Mouse (Mus musculus): ENCODE measurements at regions not wholly inside any gene's neighbourhood (a gene's known extent, or its start where the extent isn't known, plus 50 kb on each side); places are given as distances from the start of the nearest gene placed in this dataset.

DNA sequence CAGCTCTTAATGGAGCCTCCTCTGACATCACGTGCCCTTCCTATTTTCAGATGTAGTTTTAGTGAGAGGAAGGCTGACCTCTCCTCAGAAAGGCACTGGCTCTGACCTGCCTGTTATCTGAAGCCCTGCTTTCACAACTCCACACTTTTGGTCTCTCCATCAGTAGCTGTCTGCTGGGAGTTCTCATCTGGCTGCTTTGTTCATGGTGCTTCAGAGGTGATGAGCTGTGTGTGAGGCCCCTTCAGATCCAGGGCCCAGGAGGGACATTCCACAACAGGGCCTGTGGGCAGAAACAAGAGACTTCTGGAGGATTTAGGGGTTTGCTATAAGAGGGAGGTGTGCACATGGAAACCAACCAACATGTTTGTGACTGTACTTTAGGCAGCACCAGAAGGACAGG is 50.8 kb upstream of the Fhl2 start:
- no peak for DNase-seq (ENCODE audit: extremely low read depth, low read depth)

DNA sequence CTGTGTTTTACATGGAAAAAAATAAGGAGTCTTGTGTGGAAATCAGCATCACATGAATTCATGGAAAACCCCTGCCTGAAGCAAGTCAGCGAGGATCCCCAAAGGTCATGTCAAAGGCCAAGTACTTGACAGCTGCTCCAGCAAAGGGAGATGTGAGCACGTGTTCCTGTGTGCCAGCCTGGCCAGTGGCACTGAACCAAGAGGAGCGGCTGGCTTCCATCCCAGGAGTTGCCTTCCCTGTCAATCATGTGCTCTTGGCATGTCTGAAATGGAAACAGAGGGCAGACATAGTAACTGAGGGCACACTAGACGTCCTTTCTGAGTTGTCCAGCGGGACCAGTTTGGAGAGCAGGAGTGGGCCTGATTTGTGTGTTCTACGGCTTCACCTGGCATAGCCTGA is 53.5 kb upstream of the Fhl2 start:
- no peak for DNase-seq (ENCODE audit: extremely low read depth, low read depth)

DNA sequence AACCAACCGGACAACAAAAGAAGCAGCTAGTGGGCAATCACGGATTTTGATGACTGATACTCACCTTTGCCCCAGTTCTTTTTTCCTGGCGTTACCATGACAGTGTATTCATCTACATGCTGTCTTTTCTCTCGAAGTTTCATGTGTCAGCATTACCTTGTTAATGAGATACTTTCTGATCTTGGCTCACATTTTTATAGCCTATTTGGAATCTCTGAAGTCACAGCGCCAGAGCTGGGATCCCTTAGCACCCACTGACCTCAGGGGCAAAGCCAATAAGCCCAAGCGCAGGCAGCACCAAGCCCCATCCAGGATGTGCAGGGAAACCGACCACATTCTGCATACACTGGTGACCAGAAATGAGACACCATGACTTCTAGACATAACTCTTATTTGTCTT is 54.6 kb upstream of the Fhl2 start:
- no peak for DNase-seq (ENCODE audit: extremely low read depth, low read depth)

DNA sequence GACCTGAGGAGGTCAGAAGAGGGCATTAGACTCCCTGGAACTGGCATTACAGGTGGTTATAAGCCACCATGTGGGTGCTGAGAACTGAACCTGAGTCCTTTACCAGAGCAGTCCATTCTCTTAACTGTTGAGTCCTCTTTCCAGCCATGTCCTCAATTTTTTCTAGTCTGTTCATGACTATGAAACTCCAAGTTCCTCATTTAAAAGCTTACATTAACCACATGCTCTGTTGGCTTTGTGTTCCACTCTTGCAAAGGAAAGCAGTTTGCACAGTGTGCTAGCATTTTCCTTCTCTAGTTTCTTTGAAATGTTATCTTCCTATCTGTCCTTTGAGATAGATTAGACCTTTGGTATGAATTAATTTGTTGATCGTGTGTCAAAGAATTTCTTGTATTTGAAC is 57.3 kb upstream of the Fhl2 start:
- DNase-seq (ENCODE audit: extremely low read depth, low read depth), result no peak

DNA sequence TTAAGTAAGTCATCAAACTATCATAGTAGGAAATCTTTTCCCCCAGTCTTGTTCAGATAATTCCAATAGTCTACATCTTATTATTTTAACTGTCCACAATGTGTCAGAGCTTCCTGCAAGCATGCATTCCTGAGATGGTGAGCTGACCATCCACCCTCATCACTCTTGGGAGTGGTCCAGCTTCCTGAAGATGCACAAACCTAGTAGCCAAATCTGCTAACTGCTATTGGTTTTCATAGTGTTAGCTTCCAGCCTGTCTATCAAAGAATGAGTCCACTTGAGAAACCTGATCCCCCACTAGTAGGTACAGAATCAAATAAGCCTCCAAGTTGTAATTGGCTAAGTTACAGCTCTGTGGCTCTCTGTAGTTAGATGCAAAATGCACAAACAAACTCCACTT is 59.3 kb upstream of the Fhl2 start:
- no peak for DNase-seq (ENCODE audit: extremely low read depth, low read depth)

DNA sequence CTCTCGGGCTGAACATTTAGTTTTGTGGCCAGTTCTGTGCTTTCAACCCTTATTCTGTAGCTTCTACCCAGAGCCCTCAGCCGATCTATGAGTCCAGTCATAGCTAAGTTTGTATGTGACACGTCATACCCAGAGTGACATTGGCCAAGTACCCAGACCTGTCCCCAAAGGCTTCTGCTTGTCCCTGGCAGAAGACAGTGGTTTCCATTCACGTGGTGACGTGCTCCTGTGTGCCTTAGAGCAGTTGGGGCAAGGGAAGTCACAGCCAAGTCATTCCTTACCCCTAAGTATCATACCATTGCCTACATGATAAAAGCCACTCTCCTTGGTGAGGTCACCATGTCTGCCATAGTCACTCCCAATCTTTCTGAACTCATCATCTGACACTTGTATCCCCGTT is 61.1 kb upstream of the Fhl2 start:
- DNase-seq (ENCODE audit: extremely low read depth, low read depth), result no peak

DNA sequence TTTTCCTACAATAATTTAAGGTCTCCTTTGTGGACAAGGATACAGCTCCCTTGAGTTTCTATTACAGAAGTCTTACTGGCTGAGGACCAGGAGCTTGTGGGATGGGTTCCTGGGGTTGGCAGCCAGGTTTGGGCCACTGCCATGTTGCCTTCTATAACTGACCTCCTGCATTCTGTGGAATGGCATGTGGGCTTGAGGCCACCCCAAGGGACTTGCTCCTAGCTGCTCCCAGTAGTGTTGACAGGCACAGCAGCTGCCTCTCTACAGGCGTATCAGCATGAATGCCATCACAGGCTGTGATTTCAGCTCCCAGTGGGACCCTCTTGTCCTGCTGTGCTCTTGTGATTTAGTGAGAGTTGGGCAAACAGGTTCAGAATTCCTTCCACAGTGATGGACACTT is 63.1 kb upstream of the Fhl2 start:
- DNase-seq (ENCODE audit: extremely low read depth, low read depth), result no peak

DNA sequence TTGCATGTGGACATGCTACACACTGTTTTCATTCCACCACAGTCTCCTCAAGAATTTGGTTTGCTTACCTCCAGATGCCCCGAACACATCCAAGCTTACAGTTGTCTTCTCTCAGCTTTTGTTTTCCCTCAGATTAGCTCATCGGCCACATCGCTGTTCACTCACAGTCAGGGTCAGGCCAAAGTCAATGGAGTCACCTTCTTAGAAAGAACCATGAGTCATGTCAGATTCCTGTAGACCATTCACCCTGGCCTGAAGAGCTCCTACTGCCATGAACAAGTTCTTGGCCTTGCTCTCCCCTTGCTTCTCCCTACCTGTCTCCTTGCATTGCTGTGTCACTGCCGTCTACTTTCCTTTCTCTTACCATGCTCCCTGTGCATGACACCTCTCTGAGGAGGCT is 63.7 kb upstream of the Fhl2 start:
- DNase-seq (ENCODE audit: extremely low read depth, low read depth), result no peak

DNA sequence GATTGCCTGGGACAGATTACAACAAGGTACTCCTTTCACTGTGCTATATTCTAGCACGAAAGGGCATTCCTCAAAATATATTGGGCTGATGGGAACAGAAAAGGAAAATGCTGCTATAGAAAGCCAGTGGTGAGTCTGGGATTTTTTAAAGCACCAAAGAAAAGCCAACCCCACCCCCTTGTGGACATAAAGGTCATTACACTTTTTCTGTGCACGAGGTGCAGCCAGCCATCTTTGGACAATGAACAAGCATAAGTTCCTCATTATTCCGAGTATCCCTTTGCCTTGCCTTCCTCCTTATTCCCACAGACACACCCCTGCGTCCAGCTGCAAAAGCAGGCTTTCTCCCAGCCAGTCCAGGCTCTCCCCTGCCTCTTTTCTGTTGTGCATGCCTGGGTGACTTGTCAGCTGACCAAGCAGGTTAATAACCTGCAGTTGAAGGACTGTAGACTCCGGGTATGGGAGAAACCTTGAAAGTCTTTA is 67.7 kb upstream of the Fhl2 start:
- DNase-seq (ENCODE audit: extremely low read depth, low read depth), result peak; percentile 39

DNA sequence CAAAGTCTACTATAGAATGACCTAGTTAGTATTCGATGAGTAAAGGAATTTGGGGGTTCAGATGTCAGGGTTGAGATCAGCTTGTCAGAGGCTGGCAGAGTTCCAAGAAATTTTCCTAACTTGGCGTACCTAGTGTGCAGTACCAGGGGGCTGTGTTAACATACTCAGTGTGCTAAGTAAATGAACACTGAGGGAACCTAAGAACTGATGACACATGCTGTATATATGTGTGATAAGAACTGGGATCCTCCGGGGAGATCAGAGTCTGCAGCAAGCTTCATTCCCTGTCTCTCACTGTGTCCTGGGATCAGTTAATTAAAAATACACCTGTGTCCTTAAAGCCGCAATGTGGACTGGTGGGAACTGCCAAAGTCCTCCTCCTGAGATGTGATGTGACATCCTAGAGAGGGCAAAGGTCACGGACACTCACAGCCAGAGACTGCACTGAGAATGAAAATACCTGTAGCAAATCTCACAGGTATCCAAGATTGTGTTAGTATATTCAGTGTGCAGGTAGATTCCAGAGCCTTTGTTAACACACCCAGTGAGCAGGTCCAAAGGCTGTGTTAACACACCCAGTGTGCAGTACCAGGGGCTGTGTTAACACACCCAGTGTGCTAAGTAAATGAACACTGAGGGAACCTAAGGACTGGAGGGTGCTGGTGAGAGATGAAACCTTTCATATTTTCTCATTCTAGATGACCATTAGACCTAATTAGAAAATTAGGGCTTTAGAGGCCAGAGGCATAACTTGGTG is 69.1 kb upstream of the Fhl2 start:
- no peak for DNase-seq (ENCODE audit: extremely low read depth, low read depth)

DNA sequence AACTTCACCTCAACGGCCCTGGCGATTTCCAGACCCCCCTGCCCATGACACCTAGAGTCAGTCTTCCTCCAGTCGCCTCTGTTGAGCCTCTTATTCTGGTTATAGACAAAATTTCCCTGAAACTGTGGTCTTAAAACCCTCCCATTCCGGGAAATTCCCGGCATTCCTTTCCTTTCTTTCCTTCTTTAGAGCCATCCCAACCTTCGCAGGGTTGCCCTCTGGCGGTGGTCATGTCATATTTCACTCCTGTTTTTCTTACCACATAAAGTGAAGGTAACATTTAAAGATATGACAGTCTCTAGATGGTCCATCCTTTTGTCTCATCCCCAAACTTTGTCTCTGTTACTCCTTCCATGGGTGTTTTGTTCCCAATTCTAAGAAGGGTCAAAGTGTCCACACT is 72.9 kb upstream of the Fhl2 start:
- DNase-seq (ENCODE audit: extremely low read depth, low read depth), result no peak

DNA sequence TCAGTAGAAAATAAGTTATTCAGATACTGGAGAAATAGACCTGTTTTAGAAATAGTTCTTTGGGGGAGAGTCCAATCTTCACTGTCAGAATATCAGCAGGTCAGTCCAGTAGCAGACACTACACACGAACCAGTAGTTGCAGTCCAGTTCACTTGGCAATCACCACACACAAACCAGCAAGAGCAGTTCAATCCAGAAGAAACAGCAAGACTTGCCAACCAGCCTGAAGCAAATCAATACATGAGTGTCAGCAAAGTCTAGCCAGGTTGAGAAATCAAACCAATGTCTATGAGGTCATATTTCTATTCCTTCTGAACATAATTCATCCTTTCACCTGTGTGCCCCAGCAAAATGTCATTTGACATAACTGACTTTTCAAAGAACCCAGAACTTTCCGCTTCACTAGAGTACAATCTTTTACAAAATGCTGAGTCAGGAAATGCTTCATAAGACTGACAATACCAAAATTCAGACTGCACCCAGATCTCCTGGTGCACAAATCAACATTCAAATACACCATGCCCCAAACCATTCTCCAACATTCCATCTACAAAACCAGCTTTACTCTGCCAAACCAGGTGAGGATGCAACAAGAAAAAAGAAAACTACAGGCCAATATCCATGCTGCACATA is 76.6 kb upstream of the Fhl2 start:
- no peak for DNase-seq (ENCODE audit: extremely low read depth, low read depth)

DNA sequence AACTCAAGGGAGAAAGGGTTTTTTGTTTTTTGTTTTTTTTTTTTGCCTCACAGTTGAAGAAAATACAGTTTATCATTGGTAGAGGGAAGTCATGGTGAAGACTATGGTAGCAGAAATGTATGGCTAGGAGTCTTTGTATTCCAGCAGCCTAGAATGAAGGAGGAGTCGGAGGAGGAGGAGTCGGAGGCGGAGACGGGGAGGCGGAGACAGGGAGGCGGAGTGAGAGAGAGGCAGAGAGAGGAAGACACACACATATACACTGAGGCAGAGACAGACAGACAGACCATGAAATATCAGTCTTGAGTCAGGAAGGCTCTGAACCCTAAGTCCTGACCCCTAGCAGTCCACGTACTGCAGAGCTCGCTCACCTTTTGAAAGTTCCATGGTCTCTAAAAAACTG is 95.0 kb upstream of the Fhl2 start:
- no peak for DNase-seq (ENCODE audit: extremely low read depth, low read depth)

DNA sequence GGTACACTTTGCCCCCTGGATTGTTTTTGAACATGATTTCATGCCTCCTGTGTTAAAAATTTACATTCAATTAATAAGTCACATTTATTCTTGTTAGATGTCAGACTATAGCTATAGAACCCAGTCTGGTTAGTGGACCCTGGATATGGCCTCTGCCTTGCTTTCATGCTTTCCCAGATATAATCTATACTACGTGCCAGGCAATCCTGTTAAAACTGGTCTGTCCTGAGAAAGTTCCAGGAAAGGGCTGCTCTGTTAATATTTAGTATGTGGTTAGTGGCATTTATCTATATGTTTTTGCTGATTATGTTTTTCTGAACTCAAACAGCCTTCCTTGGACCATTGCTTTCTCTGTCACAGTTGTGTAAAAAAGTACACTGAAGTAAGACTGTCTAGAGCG is 95.8 kb upstream of the Fhl2 start:
- DNase-seq (ENCODE audit: extremely low read depth, low read depth), result no peak

DNA sequence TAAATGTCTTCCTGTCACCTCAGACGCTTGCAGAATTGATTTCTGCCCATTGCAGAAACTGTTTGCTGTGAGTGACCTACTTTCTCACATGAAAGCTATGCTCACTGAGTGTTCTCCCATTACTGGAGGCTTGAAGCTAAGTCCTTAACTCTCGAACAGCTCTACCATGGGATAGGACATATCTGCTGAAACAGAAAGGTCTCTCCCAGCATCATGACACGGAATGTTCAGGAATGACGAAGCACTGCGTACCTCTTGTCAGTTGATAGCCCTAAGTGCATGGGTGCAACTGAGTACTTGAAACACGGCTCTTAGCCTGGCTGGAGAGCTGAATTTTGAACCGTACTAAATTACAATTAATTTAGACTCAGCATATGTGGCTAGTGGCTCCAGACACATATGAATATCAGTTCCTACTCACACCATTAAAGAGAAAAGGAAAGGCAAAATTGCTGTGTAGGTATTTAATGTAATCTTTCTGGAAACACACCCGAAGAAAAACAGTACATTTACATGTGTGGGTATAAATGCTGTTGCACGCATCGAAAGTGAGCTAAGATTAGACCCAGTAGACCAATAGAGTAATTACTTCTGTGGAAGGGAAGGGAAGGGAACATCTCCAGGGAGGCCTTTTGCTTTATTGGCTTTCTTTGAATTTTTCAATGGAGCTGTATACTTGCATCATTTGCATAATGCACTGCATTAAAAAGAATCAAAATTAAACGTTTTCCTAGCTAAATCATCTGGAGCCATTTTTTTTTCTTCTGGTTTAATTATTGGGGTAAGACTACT is 97.6 kb upstream of the Fhl2 start:
- DNase-seq (ENCODE audit: extremely low read depth, low read depth), result no peak

DNA sequence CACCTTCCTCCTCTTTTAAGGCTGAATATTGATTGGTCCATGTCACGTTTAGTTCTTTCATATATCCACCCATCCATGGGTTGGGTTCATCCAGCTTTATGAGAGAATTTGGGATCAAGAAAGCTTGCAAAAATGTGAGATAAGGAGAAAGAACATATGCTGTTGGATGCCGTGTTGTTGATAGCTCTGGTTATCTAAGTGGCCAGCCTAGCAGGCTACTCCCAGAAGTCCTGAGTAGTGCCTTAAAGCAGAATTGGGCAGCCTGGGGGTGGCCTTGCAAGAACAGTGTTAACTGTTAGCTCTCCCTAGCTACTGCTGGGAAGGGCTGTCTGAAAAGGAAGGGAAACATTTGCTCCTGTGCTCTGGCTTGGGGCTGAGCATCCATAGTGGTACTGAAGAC is 100.8 kb upstream of the Fhl2 start:
- DNase-seq (ENCODE audit: extremely low read depth, low read depth), result no peak

DNA sequence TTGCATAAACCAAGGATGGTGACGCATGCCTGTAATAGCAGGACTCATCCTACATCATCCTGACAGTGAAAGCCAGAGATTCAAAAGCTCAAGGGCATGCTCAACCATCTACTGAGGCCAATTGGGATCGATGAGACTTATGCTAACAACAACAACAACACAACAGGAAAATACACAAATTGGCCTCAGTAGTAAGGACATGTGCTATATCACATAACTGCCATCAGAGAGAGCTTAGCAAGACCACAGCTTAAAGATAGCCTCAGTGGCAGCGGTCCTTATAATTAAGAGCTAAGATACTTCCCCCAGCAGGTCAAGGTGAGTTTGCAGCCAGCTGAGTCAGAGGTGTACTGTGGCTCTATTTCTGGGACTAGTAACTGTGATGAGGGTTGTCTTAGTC is 102.0 kb upstream of the Fhl2 start:
- no peak for DNase-seq (ENCODE audit: extremely low read depth, low read depth)

DNA sequence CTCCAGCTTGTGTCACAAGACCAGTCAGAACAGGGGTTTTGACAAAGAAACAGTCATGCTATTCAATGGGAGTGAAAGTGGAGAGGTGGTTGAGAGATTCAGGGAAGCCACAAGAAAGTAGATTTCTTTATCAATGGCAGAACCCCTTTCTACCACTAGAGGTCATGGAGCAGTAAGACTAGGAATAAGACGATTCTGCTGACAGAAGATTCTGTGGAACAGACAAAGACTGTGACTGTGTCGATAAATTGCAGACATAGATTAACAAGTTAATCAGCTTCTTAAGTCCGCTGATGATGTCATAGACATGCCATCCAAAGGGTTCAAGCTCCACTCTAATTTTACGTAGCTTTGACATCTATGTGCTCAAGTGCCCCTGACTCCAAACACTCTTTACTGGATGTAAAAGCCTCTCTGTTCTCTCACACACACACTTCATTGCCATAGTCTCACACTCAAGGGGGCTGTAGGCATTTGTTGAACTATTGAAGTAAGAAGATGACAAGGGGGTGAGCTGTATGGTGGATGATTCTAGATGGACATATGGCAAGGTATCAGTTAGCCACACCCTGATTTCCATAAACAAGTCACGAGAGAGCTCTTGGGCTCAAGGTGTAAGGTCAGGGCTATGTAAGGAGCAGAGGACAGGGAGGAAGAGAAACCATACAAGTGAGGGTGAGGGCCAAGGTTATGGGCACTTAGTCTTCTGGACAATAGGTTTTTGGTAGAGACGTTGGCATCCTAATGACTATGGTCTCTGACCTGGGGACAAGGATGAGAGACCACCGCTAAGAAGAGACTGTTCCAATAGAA is 102.9 kb upstream of the Fhl2 start:
- DNase-seq (ENCODE audit: extremely low read depth, low read depth), result peak; percentile 34

DNA sequence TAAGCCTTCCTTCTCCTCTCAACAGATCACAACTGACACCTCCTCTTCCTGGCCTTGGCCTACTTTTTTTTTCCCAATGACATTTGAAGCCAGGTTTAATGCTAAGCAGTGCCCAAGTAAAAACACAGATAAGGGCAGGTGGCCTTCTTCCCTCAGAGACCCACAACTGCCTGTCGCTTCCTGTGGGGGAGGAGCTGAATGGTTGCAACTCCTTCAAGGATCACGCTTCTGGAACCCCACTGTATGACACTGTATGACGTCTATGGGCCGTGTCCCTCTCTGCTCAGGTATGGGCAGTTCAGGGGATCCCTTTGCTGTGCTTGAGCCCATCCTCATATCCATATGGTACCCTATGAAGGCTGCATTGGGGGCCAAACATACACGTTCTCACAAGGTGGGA is 103.9 kb upstream of the Fhl2 start:
- peak; percentile 2 for DNase-seq (ENCODE audit: extremely low read depth, low read depth)

DNA sequence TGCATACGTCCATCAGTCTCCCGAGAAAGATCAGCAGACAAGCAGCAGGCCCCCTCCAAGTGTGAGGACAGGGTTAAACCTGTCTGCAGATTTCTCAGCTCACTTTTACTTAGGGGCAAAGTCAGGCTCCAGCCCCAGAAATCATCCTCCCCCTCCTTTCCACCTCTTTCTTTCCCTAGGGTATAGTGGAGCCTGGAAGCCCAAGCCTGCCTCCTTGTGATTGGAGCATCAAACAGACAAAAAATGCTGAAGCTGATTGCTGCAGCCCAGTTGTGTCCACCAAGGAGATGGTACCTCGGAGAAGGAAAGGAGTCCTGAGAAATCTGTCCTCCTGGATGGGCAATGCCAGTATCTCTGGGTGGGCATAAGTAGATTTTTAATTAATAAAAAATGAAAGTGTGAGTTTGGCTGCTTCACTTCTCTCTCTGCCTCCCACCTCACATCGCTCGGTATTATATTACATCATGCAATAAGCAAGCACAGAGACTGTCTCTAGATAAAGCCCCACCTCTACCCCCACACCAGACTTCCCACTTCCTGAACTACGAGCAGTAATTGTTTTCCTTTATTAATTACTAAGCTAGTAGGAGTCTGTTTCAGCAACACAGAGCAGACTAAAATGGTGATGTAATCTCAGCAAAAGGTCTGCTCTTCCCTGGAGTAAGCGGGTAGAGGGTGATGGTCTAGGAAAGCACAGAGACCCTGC is 105.2 kb upstream of the Fhl2 start:
- no peak for DNase-seq (ENCODE audit: extremely low read depth, low read depth)

DNA sequence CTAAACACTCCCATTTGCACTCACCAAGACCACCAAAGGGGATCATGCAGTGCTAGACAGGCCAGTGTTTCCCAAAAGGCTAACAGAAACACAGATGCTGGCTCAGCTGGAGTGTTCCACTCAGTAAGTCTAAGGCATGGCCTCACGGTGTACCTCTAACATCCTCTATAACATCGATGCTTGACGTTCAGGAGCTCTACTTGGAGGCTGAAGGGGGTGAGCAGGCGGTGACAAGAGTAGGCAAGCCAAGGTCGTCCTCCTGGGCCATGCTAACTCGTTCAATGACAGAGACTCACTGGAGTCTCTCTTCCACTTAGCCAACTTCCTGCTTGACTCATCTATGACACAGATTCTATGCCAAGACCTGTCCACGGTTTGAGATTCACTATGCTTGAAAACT is 105.9 kb upstream of the Fhl2 start:
- DNase-seq (ENCODE audit: extremely low read depth, low read depth), result no peak
